Mouse (Mus musculus) left cerebral cortex, postnatal 36 days (tissue): ENCODE results near the gene Yif1b. TPM values are rescaled to one million over a fixed set of nuclear protein-coding genes. Genes with fewer than 3 reads are reported as not detected.

Experiments
- DNase-seq, 2 experiments: peaks; one replicate each; pipeline ENCODE4 v3.0.0; 2021 to 2022; ENCODE audit warnings: low spot score in 2 of 2, mixed read lengths in 1 of 2
- intact Hi-C: fragments of 180-260 bp; cut with DNase I; formaldehyde crosslinking; loops from one replicate; pipeline ENCODE4 v1.15.1; 2025
- total RNA-seq, 2 experiments: library from RNA; stranded (reverse); gene quantifications; 2 replicates each; pipeline ENCODE4 v1.2.3; 2021

The Yif1b gene
- total RNA-seq, 2 experiments from 2014 or later = 48.6 to 54.6 TPM

GRCm38 (mm10) chr7:29293131-29294065 lies 55.3 kb downstream of the Yif1b start:
- intact Hi-C loops = loop anchor here (5.0 kb wide), 1 partner anchor 46 kb away; the partner anchor contains the start of gene 2200002D01Rik
- no peak for DNase-seq

DNA sequence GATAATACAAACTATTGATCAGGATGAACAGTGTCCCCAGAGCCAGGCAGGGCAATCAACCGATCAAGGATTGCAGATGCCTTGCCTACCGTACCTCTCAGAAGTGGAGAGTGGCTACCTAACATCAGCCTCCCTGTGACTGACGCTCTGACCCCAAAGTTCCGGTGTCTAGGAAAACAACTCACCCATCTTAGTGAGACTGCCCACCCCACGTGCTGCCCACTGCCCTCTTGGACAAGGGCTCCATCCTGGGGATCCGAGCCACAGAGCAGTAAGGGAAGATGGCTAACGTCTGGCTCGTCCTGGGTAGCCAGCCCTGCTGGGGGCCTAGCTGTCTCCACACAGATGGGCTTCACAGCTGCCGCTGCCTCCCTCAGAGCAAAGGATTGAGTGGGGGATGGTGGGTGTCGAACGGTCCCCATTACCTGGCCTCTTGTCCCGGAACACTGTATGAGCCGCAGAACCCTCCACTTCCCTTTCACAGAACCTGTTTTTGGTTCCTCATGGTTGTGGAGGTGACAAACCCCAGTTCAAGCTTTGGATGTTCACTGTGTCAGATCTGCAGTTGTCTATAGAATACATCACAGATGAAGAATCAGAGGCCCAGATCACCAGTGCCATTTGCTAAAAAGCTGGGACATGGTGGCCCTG lies 56.1 kb downstream of the Yif1b start:
- no peak for DNase-seq
- intact Hi-C loops = loop anchor here (5.0 kb wide), 1 partner anchor 47 kb away; the partner anchor contains the start of gene 2200002D01Rik

DNA sequence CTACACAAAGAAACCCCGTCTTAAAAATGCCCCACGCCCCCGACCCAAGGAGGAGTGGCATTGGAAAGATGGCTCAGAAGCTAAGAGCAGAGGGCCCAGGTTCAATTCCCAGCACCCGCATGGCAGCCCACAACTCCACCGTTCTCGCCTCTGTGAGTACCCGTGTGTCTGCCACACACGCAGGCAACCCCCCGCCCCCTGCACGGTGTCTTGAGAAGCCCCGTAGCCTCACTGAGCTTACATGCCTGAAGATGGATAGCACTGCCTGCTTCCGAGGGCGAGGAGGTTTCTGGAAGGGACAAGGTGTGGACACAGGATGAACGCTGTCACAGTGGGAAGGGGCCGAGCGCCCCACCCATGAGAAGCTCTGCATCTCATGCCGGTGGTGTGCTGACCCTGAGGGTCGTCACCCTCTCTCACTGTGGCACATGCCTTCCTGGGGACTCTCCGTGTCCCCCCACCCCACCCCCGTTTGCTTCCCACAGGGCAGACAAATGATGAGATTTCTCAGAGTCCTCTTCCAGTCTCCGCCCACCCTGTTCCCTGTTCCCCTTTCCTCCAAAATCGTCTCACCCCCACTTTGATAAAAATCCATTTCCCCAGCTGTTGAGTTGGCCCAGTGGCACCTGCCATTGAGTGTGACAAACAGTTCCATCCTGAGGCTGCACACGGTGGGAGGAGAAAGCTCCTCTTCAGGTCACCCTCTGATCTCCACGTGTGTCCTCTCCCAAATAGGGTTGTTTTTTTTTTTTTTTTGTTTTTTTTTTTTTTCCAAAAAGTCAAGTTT lies 57.9 kb downstream of the Yif1b start:
- intact Hi-C loops = loop anchor here (5.0 kb wide), 2 partner anchors 164 to 244 kb away; partner anchors contain the start of gene Rasgrp4
- DNase-seq = no peak

- intact Hi-C loops = loop anchor here (5.0 kb wide), 2 partner anchors 165 to 245 kb away; partner anchors contain the start of gene Rasgrp4
- DNase-seq = no peak
These were observed 58.9 kb downstream of the Yif1b start for GRCm38 (mm10) chr7:29296998-29297397.

Other genes with a start within 250 kb of the Yif1b start
- gene Ryr1, start 113.2 kb upstream of the Yif1b start, total RNA-seq = 10 to 100 TPM in 1 of 2 experiments, 1 to 10 TPM in 1; 4.9 to 11.0 TPM
- gene Rasgrp4, start 103.5 kb upstream of the Yif1b start, total RNA-seq = 1 to 10 TPM in 1 of 2 experiments, under 1 TPM in 1; 0.89 to 2.5 TPM
- gene Fam98c, start 82.1 kb upstream of the Yif1b start, total RNA-seq = 10 to 100 TPM; 35.3 to 40.3 TPM
- 1 to 10 TPM in 1 of 2 experiments, under 1 TPM in 1; 0.88 to 1.4 TPM for gene Ggn, start 68.1 kb upstream of the Yif1b start, total RNA-seq
- gene Spred3, start 67.9 kb upstream of the Yif1b start, total RNA-seq = 10 to 100 TPM; 41.8 to 62.4 TPM
- 100 to 1,000 TPM; 126 to 136 TPM for gene Psmd8, start 57.6 kb upstream of the Yif1b start, total RNA-seq
- under 1 TPM; 0.52 to 0.75 TPM for gene Catsperg1, start 24.3 kb upstream of the Yif1b start, total RNA-seq
- gene Kcnk6, start 5.8 kb upstream of the Yif1b start, total RNA-seq = 1 to 10 TPM; 2.4 to 4.1 TPM
- gene 2200002D01Rik, start 10.1 kb downstream of the Yif1b start, total RNA-seq = not detected
- gene Spint2, start 43.6 kb downstream of the Yif1b start, total RNA-seq = 10 to 100 TPM; 23.5 to 26.2 TPM
- gene Ppp1r14a, start 51.0 kb downstream of the Yif1b start, total RNA-seq = 10 to 100 TPM; 15.9 to 24.7 TPM
- 100 to 1,000 TPM in 1 of 2 experiments, 10 to 100 TPM in 1; 86.6 to 117 TPM for gene Dpf1, start 65.6 kb downstream of the Yif1b start, total RNA-seq